Mouse (Mus musculus) bone marrow, adult 2 months (tissue): ENCODE results near the gene Tnfrsf25.

Experiments
- CTCF ChIP-seq: fragments of 200-500 bp; IDR thresholded peaks from 2 replicates; pipeline ENCODE4 v1.5.1; 2011; ENCODE audit warnings: low read length, control low read depth; ENCODE audit not compliant: control insufficient read depth, insufficient read depth
- POLR2A ChIP-seq: fragments of 200-500 bp; IDR thresholded peaks from 2 replicates; pipeline ENCODE4 v1.6.1; 2011; ENCODE audit warnings: low read depth, mild to moderate bottlenecking, control low read depth, low read length, borderline replicate concordance; ENCODE audit not compliant: control insufficient read depth

GRCm38 (mm10) chr4:152117538-152117937 is 1.8 kb downstream of the Tnfrsf25 start:
- no peak for TF ChIP-seq CTCF
- no peak for TF ChIP-seq POLR2A
